Mouse (Mus musculus): Measurements from ENCODE around the gene Gm2564.
"Not testable (repeated sequence)": the region's sequence is repeated elsewhere in the genome, so short reads cannot be mapped to it uniquely, and the experiment has no call there.

The Gm2564 gene

DNA sequence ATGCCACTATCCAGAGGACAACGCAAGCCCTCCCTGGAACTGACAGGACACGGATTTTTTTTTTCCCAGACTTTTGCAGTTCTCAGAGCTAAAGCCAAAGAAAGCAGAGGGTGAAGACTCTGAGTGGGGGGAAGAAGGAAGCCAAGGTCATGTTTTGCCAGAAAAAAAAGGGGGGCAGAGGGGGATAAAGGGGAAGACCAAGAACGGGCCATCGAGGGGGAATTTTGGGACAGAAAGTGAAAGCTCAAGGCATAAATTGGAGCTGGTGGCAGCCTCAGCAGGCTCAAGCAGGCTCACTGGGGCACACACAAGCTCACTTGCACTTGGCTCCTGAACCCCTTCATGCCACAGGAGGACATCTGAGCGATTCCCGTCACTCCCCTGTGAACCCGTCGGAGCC is at the start of gene Gm2564:
TSS of gene Gm2564 (plus strand) at position 301 of the 400 bp plus-strand sequence.
- not testable (repeated sequence) for DNase-seq (ENCODE audit: low read depth, low spot score)

DNA sequence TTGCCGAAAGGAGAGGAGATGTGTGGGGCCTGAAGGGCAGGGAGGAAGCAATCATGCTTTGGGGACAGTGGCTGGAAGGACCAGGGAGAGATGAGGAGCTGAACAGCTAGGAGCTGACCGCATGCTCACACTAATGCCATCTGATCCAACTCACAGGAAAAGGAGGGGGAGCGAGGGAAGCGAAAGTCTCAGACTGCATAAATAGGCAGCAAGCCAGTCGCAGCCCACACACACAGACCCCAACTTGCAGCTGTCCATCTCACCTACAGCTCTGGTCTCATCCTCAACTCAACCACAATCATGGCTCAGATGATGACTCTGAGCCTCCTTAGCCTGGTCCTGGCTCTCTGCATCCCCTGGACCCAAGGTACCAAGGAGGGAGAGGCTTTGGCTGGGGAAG is 17.6 kb upstream of the Gm2564 start, which contains the start of gene Gm10591:
TSS of gene Gm10591 (plus strand) at position 301 of the 400 bp plus-strand sequence.
- not testable (repeated sequence) for DNase-seq (ENCODE audit: low read depth, low spot score)

GRCm38 (mm10) chr4:42654951-42655350 is 25.4 kb downstream of the Gm2564 start, which contains the start of gene Ccl27b:
Gene Ccl27b, plus strand, starts transcription at chr4:42655251.
- not testable (repeated sequence) for DNase-seq (ENCODE audit: low read depth, low spot score)

GRCm38 (mm10) chr4:42661793-42662192 is 32.3 kb downstream of the Gm2564 start, which contains the start of gene Il11ra2:
Gene Il11ra2, minus strand, starts transcription at chr4:42661893.
- DNase-seq (ENCODE audit: low read depth, low spot score): not testable (repeated sequence)

DNA sequence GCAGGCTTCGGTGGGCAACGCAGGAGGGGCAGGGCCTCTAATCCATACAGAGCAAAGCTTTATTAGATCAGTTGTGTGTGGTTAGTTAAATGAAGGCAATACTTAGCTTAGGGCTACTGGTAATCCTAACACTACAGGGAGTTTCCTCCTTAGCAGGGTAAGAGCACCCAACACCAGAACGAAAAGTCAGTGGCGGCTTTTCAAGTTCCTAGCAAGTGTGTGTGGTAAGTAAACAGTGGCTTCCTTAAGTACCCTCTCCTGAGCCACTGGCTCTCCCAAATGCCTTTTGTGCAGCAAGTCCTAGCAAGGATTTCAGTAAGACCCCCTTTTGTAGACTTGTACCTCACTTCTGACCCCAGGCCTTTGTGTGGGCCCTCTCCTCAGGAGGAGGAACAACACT is 45.9 kb downstream of the Gm2564 start:
- DNase-seq (ENCODE audit: low read depth, low spot score): not testable (repeated sequence)

DNA sequence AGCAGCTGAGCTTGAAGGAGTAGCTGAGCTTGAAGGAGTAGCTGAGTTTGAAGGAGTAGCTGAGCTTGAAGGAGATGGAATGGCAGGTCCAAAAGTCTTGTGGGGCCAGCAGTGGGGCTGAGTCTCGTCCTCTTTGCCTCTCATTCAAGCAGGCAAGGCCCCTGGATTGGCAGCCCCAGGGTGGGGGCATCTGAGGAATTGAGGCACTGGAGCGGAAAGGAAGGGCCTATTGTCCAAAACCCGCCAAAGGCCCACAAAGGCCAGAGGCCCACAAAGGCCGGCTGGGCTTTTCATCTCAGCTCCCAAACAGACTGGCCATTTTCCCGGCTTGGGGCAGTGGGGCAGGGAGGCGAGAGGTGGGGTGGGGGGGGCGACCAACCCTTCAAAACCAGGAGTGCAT is 49.8 kb downstream of the Gm2564 start:
- not testable (repeated sequence) for DNase-seq (ENCODE audit: low read depth, low spot score)

GRCm38 (mm10) chr4:42680374-42681356 is 51.1 kb downstream of the Gm2564 start:
- not testable (repeated sequence) for DNase-seq (ENCODE audit: low read depth, low spot score)
